Mouse (Mus musculus): Measurements from ENCODE around the gene Hspa1l.
"Not testable (repeated sequence)": the region's sequence is repeated elsewhere in the genome, so short reads cannot be mapped to it uniquely, and the experiment has no call there.

Gene Hspa1l

DNA sequence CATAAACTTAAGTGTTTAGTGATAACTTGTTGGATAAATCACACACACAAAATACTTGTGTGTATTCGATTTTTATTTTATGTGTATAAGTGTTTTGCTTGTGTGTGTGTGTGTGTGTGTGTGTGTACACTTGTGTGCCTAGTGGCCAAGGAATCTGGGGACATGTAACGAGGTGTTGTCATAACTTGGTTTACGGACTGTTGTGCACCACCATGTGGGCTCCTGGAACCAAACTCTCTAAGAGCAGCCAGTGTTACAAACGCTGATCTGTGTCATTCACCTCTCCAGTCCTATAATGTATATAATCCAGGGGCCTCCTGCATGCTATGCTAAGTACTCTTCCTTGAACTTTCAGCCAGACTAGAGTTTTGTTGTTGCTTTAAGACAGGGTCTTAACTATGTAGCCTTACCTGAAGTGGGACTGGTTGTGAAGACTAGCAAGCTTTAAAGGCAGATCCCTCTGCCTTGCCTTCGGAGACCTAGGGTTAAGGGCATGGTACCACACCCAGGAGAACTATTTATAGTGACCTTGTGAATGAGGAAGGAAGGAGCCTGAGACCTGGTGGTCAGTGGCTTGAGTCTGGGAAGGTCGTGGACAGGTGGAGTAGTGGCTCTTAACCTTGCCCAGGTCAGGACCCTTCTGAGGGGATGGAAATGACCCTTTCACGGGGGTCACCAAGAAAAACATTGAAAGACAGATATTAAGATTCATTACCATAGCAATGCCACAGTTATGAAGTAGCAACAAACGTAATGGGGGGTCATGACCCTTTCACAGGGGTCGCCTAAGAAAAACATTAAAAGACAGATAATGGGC, 30.7 kb downstream of the Hspa1l start:
- no peak for DNase-seq (ENCODE audit: low spot score in 2 of 2)

DNA sequence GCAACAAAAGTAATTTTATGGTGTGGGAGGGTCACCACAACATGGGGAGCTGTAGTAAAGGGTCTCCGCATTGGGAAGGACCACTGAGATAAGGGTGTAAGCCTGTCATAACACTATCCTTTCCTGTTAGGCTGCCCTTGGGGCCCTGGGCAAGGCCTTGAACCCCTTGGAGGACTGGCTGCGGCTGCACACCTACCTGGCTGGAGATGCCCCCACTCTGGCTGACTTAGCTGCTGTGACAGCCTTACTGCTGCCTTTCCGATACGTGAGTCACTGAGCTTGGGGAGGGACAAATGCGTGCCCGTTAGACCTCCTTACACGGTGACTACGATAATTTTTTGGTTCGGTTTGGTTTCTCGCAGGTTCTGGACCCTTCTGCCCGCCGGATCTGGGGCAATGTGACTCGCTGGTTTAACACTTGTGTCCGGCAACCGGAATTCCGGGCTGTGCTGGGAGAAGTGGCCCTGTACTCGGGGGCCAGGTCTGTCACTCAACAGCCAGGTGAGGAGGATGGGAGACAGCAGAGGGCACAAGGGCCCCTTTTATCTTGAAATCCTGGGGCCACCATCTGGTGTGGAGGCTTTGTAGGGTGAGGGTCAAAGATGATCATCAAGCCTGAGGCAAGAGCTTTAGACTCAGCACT, 31.7 kb downstream of the Hspa1l start:
- no peak for DNase-seq (ENCODE audit: low spot score in 2 of 2)

DNA sequence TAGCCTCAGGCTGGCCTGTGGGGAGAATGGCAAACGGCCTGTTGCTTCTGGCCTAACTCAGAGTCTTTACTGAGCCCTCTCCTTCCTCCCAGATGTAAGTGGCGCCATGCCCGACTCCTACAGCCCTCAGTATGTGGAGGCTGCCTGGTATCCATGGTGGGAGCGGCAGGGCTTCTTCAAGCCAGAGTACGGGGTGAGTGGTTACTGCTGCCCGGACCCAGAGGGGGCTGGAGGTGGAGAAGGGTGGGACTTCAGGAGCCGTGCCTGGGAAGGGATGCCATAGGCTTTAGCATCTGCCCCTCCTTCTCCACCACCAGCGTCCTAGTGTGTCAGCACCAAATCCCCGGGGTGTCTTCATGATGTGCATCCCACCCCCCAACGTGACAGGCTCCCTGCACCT, 32.7 kb downstream of the Hspa1l start:
- no peak for DNase-seq (ENCODE audit: low spot score in 2 of 2)

DNA sequence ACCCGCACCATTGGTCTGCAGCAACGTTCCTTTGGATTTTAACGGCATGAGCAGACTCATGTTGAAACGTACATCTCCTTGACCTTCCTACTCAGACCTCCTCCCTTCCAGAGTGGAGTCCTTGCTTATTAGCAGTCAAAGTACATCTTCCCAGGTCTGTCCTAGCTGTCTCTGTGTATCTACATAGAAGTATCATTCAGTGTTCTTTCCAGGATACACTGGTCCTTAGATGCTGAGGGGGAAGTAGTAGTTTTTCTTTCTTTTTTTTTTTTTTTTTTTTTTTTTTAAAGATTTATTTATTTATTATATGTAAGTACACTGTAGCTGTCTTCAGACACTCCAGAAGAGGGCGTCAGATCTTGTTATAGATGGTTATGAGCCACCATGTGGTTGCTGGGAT, 33.4 kb downstream of the Hspa1l start:
- not testable (repeated sequence) for DNase-seq (ENCODE audit: low spot score in 2 of 2)

DNA sequence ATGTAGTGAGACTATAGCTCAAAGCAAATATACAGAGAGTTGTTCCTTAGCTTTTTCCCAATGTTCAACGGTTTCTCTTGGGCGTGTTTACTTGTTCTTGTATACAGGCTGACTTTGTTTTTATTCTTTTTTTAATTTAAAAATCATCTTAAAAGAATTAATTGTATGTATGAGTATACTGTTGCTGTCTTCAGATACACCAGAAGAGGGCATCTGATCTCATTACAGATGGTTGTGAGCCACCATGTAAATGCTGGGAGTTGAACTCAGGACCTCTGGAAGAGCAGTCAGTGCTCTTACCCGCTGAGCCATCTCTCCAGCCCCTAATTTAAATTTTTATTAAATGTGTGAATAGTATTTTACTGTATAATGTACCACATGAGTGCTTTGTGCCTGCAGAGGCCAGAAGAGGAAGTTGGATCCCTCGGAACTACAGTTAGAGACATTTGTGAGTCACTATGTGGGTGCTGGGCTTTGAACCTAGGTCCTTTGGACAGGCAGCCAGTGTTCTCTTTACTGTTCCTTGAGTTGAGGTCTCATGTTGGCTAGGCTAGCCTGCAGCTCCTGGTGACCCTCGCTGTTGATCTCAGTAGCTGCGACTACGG, 35.0 kb downstream of the Hspa1l start:
- no peak for DNase-seq (ENCODE audit: low spot score in 2 of 2)

DNA sequence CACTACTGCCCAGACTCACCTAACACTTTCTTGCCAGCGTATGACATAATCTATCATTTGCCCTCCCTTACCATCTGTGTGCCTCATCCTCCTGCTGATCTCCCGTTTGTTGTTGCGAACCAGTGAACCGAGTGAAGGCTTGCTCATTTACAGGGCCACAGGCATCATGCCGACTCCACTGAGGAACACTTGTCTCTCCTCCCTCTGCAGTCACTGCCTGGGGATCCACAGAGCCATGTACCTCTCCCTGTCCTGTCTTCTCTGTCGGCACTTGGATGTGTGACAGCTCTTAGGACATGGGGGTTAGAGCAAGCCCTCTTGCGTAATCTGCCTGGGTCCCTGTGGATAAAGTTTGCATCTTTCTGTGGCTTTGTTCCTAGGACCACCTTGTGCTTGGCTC, 37.1 kb downstream of the Hspa1l start:
- DNase-seq (ENCODE audit: low spot score in 2 of 2): no peak

DNA sequence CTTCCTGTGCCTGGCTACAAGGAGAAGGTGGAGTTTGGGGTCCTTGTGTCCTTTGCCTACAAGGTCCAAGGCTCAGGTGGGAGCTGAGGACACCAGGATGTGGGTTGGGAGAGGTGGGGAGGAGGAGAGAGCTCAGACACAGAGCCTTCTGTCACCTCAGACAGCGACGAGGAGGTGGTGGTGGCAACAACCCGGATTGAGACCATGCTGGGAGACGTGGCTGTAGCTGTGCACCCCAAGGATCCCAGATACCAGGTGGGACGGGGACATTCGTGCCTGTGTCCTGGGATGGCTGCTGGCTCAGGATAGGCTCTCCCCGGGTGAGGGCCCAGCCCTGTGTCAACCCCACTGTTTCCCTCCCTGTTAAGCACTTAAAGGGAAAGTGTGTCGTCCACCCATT, 38.9 kb downstream of the Hspa1l start:
- no peak for DNase-seq (ENCODE audit: low spot score in 2 of 2)

DNA sequence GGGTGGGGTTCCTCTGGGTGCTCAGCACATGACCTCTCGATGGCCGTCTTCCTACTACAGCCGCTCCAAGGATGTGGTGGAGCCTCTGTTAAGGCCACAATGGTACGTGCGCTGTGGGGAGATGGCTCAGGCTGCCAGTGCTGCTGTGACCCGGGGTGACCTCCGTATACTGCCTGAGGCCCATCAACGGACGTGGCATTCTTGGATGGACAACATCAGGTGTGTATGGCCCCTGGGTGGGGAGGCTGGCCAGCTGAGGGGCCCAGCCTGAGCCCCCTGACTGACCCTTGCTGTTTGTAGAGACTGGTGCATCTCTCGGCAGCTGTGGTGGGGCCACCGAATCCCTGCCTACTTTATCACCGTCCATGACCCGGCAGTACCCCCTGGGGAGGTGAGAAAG, 39.9 kb downstream of the Hspa1l start:
- DNase-seq (ENCODE audit: low spot score in 2 of 2): no peak

DNA sequence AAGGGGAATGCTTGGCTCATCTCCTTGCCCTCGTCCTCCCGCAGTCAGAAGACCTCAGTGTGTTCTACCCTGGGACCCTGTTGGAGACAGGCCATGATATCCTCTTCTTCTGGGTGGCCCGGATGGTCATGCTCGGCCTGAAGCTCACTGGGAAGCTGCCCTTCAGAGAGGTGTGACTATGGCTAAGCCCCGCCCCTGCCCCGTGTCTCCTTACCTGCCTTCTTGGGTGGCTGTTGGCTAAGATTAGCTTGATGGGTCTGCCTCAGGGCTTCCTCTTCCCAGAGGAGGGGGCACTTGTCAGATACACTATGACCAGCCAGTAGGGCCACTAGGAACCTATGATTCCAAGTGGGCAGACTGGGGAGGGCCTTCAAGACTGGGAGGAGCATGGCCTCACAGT, 40.7 kb downstream of the Hspa1l start:
- no peak for DNase-seq (ENCODE audit: low spot score in 2 of 2)

DNA sequence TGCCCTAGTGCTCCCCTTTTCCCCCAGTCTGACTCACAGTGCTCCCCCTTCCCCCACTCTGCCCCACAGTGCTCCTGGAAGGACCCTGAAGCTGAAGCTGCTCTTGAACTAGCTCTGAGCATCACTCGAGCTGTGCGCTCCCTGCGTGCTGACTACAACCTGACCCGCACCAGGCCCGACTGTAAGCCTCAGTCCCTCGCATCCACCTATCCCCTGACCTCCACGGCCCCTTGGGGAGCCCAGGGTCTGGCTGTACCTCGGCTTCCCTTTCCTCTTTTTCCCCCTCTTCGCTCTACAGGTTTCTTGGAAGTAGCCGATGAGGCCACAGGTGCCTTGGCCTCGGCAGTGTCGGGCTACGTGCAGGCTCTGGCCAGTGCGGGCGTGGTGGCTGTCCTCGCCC, 42.8 kb downstream of the Hspa1l start:
- DNase-seq (ENCODE audit: low spot score in 2 of 2): no peak

DNA sequence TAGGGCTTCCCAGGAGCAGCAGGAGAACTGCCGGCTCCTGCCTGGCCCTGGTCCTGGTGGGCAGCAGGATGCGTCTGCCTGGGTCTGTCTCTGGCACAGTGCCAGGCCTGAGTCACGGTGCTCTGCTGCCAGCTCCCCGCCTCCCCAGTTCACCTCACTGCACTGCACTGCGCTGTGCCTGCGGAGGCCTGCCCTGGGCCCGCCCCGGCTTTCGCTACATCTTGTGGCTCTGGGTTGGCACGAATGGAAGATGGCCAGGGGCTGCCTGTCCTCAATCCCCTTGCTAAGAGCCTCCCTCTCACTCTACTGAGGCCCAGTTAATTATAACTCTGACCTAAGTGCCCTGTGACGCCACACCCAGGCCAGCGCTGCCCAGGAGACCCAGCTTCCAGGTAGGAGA, 43.9 kb downstream of the Hspa1l start, which contains the start of gene Vwa7:
Gene Vwa7, plus strand, starts transcription at position 204 of the 400 bp plus-strand sequence.
- no peak for DNase-seq (ENCODE audit: low spot score in 2 of 2)

DNA sequence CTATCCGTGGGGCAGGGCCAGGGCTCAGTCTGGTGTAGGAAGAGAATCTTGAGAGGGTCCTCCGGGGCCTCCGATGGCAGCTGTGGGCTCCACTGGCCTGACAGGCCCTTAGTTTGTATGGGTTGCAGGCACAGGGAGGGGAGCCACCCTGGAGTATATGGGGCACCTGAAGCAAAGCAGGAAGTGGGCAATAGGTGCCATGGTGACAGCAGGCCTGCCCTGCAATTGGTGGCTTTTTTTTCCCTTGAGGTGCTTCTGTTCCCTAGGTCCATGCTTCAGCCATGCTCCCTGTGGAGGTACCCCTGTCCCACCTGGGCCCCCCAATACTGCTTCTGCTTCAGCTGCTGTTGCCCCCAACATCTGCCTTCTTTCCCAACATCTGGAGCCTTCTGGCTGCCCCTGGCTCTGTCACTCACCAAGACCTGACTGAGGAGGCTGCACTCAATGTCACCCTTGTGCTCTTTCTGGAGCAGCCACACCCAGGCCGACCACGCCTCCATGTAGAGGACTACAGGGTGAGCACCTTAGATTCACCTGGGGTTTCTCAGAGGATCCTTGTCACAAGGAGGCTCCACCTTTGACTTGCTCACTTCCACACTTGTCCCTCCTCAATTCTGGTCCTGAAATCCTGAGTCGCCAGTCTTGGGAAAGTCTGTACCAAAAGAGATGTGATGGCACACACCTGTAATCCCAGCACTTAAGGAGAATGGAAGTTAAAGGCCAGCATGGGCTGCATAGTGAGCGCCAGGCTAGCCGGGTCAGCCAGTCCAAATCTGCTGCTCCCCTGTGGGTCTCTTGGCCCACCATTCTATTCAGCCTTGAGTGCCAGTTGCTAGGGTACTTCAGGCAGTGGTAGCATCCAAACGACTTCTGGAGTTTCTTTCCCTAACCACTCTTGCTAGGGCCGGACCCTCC, 44.5 kb downstream of the Hspa1l start:
- no peak for DNase-seq (ENCODE audit: low spot score in 2 of 2)

DNA sequence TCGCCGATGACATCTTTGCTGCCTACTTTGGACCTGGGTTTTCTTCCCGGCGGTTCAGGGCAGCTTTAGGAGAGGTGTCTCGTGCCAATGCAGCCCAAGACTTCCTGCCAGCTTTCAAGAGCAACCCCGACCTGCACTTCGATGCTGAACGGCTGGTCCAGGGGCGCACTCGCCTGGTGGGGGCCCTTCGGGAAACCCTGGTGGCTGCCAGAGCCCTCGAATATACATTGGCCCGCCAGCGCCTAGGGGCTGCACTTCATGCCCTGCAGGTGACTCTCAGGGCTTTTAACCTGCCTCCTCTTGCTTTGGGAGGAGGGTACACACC, 45.2 kb downstream of the Hspa1l start:
- DNase-seq (ENCODE audit: low spot score in 2 of 2): no peak

DNA sequence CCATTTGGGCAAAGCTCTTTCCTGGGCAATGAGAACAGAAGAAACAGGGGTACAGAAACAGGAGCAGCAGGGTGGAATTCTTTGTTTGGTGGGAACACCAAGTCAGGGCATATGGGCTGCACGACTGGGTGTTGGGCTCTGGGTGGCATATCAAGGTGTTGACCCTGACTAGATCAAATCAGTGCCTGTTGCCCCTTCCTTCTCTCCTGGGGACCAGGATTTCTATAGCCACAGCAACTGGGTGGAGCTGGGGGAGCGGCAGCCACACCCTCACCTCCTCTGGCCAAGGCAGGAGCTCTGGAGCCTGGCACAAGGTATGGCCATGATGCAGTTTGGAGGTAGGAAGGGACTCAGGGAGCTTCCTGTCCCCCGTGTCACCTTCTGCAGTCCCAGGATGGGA, 45.7 kb downstream of the Hspa1l start:
- DNase-seq (ENCODE audit: low spot score in 2 of 2): no peak

DNA sequence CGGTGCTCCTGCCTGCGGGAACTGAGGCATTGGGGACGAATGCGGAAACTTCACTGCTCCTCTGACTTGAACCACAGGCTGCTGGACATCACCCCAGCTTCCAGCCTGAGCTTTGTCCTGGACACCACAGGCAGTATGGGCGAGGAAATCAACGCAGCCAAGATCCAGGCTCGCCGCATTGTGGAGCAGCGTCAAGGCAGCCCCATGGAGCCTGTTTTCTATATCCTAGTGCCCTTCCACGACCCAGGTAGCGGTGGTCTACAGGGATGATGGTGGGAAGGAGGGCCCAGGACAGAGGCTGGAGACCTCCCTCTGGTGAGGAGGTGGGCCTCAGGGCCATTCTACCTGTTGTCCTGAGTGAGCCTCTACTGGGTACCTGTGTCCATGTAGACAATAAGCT, 47.4 kb downstream of the Hspa1l start:
- no peak for DNase-seq (ENCODE audit: low spot score in 2 of 2)

DNA sequence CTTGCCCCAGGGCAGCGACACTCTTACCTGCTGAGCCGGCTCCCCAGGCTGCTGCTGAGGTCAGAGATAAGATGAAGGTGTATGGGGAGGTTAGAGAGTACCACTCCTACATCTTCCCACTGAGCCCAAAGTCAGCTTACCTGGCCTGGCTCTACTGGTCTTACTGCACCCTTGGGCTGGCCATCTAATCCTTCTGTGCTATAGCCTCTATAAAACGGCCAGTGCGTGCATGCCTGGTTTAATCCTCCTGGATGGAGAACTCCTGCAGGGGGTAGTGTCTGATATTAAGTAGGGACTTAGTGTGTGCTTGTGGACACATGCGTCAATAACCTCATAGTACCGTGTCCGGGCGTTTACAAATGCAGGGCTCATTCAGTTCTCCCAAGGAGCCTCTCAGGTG, 48.0 kb downstream of the Hspa1l start:
- DNase-seq (ENCODE audit: low spot score in 2 of 2): no peak

DNA sequence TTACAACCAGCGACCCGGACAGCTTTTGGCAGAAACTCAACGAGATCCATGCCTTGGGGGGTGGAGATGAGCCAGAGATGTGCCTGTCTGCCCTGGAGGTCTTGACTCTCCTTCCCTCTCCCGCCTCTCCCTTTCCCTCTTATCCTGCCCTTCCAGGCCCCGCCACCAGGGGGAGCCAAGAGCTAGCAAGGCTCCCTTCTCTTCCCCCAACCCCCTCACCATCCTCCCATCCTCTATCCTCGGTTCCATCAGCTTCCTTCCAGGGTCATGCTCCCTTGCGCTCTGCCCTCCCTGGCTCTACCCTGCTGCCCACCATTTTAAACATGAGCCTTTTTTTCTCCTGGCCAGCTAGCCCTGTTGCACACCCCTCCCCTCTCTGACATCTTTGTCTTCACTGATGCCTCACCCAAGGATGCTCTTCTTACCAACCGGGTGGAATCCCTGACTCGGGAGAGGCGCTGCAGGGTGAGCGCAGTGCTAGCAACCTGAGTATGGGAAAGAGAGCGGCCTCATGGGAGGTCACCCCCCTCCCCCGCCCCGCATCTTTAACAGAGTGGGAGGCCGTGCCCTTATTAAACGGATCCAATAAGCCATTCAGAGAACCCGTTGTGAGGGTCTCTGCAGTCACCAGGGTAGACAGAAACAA, 48.8 kb downstream of the Hspa1l start:
- peak; percentile 70 to 81 for DNase-seq (ENCODE audit: low spot score in 2 of 2)

DNA sequence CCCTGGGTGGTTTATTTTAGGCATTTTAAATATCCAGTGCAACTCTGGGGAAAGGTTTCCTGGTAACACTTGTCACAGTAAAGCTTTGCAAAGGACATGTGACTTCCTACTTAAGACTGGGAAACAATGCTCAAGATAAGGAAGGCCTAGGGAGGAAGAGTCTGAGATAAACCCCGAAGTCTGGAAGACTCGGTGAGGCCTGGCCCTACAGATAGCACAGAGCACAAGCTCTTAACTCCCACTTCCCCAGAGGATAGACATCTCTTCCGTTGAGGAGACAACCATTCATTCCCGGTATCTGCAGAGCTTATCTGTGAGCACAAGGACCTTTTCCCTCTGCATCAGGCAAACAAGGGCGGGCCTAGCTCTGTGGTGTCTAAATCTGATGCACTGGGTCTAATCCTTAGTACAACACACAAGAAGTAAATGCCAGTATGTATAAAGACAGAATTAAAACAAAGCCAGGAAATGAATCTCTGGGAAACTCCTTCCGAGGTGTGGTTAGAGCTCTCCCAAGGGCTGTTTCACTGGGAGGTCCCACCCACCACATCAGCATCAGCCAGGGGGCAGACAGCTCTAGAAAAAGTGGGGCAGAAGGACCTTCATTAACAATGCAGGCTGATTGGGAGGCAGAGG, 49.5 kb downstream of the Hspa1l start:
- DNase-seq (ENCODE audit: low spot score in 2 of 2): no peak

DNA sequence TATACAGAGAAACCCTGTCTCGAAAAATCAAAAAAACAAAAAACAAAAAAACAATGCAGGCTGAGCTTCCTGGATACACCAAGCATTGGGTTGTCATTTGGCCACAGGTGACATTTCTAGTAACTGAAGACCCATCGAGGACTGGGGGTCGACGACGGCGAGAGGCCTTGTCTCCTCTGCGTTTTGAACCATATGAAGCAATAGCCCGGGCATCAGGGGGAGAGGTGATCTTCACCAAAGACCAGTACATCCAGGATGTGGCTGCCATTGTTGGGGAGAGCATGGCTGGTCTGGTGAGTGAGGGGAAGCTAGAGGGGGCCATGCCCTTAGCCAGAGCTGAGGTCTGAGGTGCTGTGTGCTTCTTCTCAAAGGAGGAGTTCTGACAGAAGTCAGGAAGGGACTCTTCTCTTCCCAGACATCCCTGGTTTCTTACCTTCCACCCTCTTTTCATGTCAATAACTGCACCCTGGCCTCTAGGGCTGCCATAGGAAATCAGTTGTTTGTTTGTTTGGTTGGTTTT, 50.1 kb downstream of the Hspa1l start:
- no peak for DNase-seq (ENCODE audit: low spot score in 2 of 2)

DNA sequence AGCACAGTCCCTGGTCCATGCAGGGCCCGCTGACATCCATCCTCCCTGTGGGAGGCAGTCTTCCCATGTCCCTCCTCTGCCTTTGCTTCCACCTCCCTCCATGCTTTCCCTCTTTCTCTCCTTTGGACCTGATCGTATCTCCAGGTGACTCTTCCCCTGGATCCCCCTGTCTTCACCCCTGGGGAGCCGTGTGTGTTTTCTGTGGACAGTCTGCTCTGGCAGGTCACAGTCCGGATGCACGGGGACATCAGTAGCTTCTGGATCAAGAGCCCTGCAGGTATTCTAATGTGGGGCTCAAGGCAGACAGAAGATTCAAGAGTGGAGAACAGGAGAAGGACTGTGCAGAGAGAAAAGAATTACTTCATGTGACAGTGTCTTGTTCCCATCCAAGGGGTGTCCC, 50.7 kb downstream of the Hspa1l start:
- no peak for DNase-seq (ENCODE audit: low spot score in 2 of 2)

DNA sequence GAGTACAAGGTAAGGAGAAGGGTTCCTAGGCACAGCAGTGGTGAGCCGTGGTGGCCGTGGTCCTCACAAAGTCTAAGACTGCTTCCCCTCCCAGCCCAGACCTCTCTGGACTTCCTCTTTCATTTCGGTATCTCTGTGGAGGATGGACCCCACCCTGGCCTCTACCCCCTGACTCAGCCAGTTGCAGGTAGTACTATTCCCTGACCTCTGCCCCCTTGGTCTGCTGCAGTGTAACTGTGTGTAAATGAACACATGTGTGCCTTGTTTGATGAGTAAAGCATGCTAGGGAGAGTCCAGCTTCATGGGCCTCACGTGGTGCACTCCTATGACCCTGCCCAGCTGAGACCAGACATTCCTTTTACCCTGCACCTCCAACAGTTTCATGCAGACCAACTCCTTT, 51.3 kb downstream of the Hspa1l start:
- no peak for DNase-seq (ENCODE audit: low spot score in 2 of 2)
